Mouse (Mus musculus) urinary bladder, postnatal 4 days (tissue): ENCODE data around the gene 6430550D23Rik.
"Not testable (repeated sequence)": the region's sequence is repeated elsewhere in the genome, so short reads cannot be mapped to it uniquely, and the experiment has no call there.

ENCODE experiments used
- DNase-seq, 2 experiments: peaks; one replicate each; pipeline ENCODE4 v3.0.0; 2021 to 2022; ENCODE audit warnings: low spot score in 2 of 2

Gene 6430550D23Rik

GRCm38 (mm10) chr2:155952006-155952405 lies 55.8 kb downstream of the 6430550D23Rik start:
- no peak for DNase-seq

- DNase-seq = no peak
Observed at GRCm38 (mm10) chr2:155949362-155949761, 58.4 kb downstream of the 6430550D23Rik start.

- DNase-seq = no peak
Observed at GRCm38 (mm10) chr2:155947390-155948002, 60.3 kb downstream of the 6430550D23Rik start.

- no peak for DNase-seq
Observed at GRCm38 (mm10) chr2:155946499-155946898, 61.3 kb downstream of the 6430550D23Rik start.

GRCm38 (mm10) chr2:155946069-155946468 lies 61.7 kb downstream of the 6430550D23Rik start:
- peak; percentile 57 to 85 for DNase-seq

- DNase-seq = no peak
Observed at GRCm38 (mm10) chr2:155945580-155945979, 62.2 kb downstream of the 6430550D23Rik start.

GRCm38 (mm10) chr2:155945124-155945523 lies 62.7 kb downstream of the 6430550D23Rik start, which contains the start of gene Gdf5:
Gene Gdf5, minus strand, starts transcription at chr2:155945367.
- DNase-seq = no peak

- no peak for DNase-seq
Observed at GRCm38 (mm10) chr2:155944685-155945084, 63.1 kb downstream of the 6430550D23Rik start.

- DNase-seq = no peak
Observed at GRCm38 (mm10) chr2:155943463-155943862, 64.3 kb downstream of the 6430550D23Rik start.

- DNase-seq = no peak
Observed at GRCm38 (mm10) chr2:155941697-155942442, 65.9 kb downstream of the 6430550D23Rik start.

- DNase-seq = no peak
Observed at GRCm38 (mm10) chr2:155940681-155941080, 67.1 kb downstream of the 6430550D23Rik start, which contains the start of gene Gm15557. Gene Gm15557, plus strand, starts transcription at chr2:155940728.

GRCm38 (mm10) chr2:155939897-155940529 lies 67.8 kb downstream of the 6430550D23Rik start:
- no peak for DNase-seq

GRCm38 (mm10) chr2:155929531-155930442 lies 78.0 kb downstream of the 6430550D23Rik start, which contains the start of gene Uqcc1:
Gene Uqcc1, minus strand, starts transcription at chr2:155930310.
- peak; percentile 86 to 90 for DNase-seq

GRCm38 (mm10) chr2:155928711-155929345 lies 78.9 kb downstream of the 6430550D23Rik start:
- no peak for DNase-seq

- DNase-seq = not testable (repeated sequence)
Observed at GRCm38 (mm10) chr2:155925213-155925612, 82.6 kb downstream of the 6430550D23Rik start.
